Mouse (Mus musculus): ENCODE results near the gene Ston2.

Gene Ston2

GRCm38 (mm10) chr12:91787959-91788437 is at the start of gene Ston2:
Gene Ston2 (minus strand): TSS chr12:91788387.
- DNase-seq (ENCODE audit: extremely low spot score, low read depth, low spot score) = no peak

GRCm38 (mm10) chr12:91837401-91838065 is 49.3 kb upstream of the Ston2 start:
- no peak for DNase-seq (ENCODE audit: extremely low spot score, low read depth, low spot score)

GRCm38 (mm10) chr12:91833939-91834333 is 45.7 kb upstream of the Ston2 start:
- no peak for DNase-seq (ENCODE audit: extremely low spot score, low read depth, low spot score)

- no peak for DNase-seq (ENCODE audit: extremely low spot score, low read depth, low spot score)
These were observed 45.2 kb upstream of the Ston2 start for GRCm38 (mm10) chr12:91833237-91833938.

- DNase-seq (ENCODE audit: extremely low spot score, low read depth, low spot score) = no peak
These were observed 43.2 kb upstream of the Ston2 start for GRCm38 (mm10) chr12:91831410-91831809.

- no peak for DNase-seq (ENCODE audit: extremely low spot score, low read depth, low spot score)
These were observed 32.3 kb upstream of the Ston2 start for GRCm38 (mm10) chr12:91820461-91820860.

GRCm38 (mm10) chr12:91818726-91819125 is 30.5 kb upstream of the Ston2 start:
- DNase-seq (ENCODE audit: extremely low spot score, low read depth, low spot score) = no peak

- DNase-seq (ENCODE audit: extremely low spot score, low read depth, low spot score) = peak; percentile 26
These were observed 27.8 kb upstream of the Ston2 start for GRCm38 (mm10) chr12:91815990-91816389.

GRCm38 (mm10) chr12:91815552-91815951 is 27.4 kb upstream of the Ston2 start:
- DNase-seq (ENCODE audit: extremely low spot score, low read depth, low spot score) = no peak

- no peak for DNase-seq (ENCODE audit: extremely low spot score, low read depth, low spot score)
These were observed 20.7 kb upstream of the Ston2 start for GRCm38 (mm10) chr12:91808911-91809310.

GRCm38 (mm10) chr12:91807761-91808160 is 19.6 kb upstream of the Ston2 start:
- no peak for DNase-seq (ENCODE audit: extremely low spot score, low read depth, low spot score)

GRCm38 (mm10) chr12:91807095-91807494 is 18.9 kb upstream of the Ston2 start:
- no peak for DNase-seq (ENCODE audit: extremely low spot score, low read depth, low spot score)

- no peak for DNase-seq (ENCODE audit: extremely low spot score, low read depth, low spot score)
These were observed 16.1 kb upstream of the Ston2 start for GRCm38 (mm10) chr12:91804262-91804661.

GRCm38 (mm10) chr12:91803207-91803932 is 15.2 kb upstream of the Ston2 start:
- DNase-seq (ENCODE audit: extremely low spot score, low read depth, low spot score) = no peak

GRCm38 (mm10) chr12:91802586-91803206 is 14.5 kb upstream of the Ston2 start:
- DNase-seq (ENCODE audit: extremely low spot score, low read depth, low spot score) = no peak

GRCm38 (mm10) chr12:91800861-91801385 is 12.7 kb upstream of the Ston2 start:
- DNase-seq (ENCODE audit: extremely low spot score, low read depth, low spot score) = no peak

- DNase-seq (ENCODE audit: extremely low spot score, low read depth, low spot score) = no peak
These were observed 11.7 kb upstream of the Ston2 start for GRCm38 (mm10) chr12:91799821-91800335.

- no peak for DNase-seq (ENCODE audit: extremely low spot score, low read depth, low spot score)
These were observed 11.2 kb upstream of the Ston2 start for GRCm38 (mm10) chr12:91799379-91799773.

- DNase-seq (ENCODE audit: extremely low spot score, low read depth, low spot score) = no peak
These were observed 10.7 kb upstream of the Ston2 start for GRCm38 (mm10) chr12:91798720-91799378.

- DNase-seq (ENCODE audit: extremely low spot score, low read depth, low spot score) = no peak
These were observed 8.6 kb upstream of the Ston2 start for GRCm38 (mm10) chr12:91796774-91797173.
